ENCODE assay signal across 24 mouse cellular contexts in genomic region chr7:112205513-112205912, GRCm38 (mm10). TPM values are rescaled to one million over a fixed set of nuclear protein-coding genes. Genes with fewer than 3 reads are reported as not detected.
DNase-seq lines count a peak whose midpoint lies in the region; ATAC-seq and TF ChIP-seq lines count a peak whose summit lies in the region.
"Had no signal": no experiment of that assay in that cellular context is flagged by ENCODE, and none has a peak within 500 bp of the region (broad histone marks: within the 10 kb centered on the region; RNA-seq: fewer than 3 reads in every experiment).

No protein-coding gene starts in this region.

- no peak overlapping the region for H3K4me2 ChIP-seq in heart, embryonic 13.5 days
- H3K4me2 ChIP-seq in liver, embryonic 12.5 days, result no peak overlapping the region
- H3K4me2 ChIP-seq: hindbrain, embryonic 14.5 days; lung, embryonic 14.5 days; midbrain, embryonic 12.5 days had no signal

- no peak for TF ChIP-seq POLR2A in cerebellum, adult 2 months (IDR thresholded peaks at IDR 0.05; ENCODE audit: borderline replicate concordance, insufficient read depth, low read length)

- no peak for TF ChIP-seq CTCF in cerebellum, adult 2 months (IDR thresholded peaks at IDR 0.05; ENCODE audit: borderline replicate concordance, insufficient read depth, low read depth, low read length)
- TF ChIP-seq CTCF in left cerebral cortex, adult 2 months (IDR thresholded peaks at IDR 0.05), result no peak

- no peak for DNase-seq in cerebellum, adult 2 months
- no peak for DNase-seq in heart, postnatal 10 days
- DNase-seq in left cerebral cortex, adult 2 months (ENCODE audit: extremely low spot score in 1 of 2, low spot score in 2 of 2), result no peak
- DNase-seq in left cerebral cortex, adult 11 months (ENCODE audit: low spot score), result no peak
- DNase-seq in thymus, postnatal 25 days, result peak; percentile 33
- DNase-seq: adrenal gland, adult 8-10 months; cerebellum, adult 9-10 months; gastrocnemius, postnatal 14 days; heart, postnatal 36 days; kidney, adult 8-10 months; kidney, postnatal 14 days; layer of hippocampus, postnatal 36 days; lung, embryonic 14.5 days; right cerebral cortex, postnatal 25 days had no signal

- H3K4me3 ChIP-seq in cerebellum, adult 2 months (replicated peaks; ENCODE audit: insufficient read depth, low read depth, low read length), result no peak overlapping the region
- H3K4me3 ChIP-seq in heart, embryonic 13.5 days, result no peak overlapping the region
- no peak overlapping the region for H3K4me3 ChIP-seq in left cerebral cortex, adult 2 months
- no peak overlapping the region for H3K4me3 ChIP-seq in liver, embryonic 12.5 days
- H3K4me3 ChIP-seq: midbrain, embryonic 12.5 days had no signal

- no peak overlapping the region for H3K9ac ChIP-seq in heart, embryonic 13.5 days
- H3K9ac ChIP-seq in liver, embryonic 12.5 days, result no peak overlapping the region
- H3K9ac ChIP-seq: hindbrain, embryonic 14.5 days; liver, embryonic 14.5 days; lung, embryonic 14.5 days; midbrain, embryonic 12.5 days had no signal

- ATAC-seq in cerebellum, adult (ENCODE audit: insufficient number of reproducible peaks, low FRiP score, low TSS enrichment), result no peak
- ATAC-seq in heart, embryonic 13.5 days (ENCODE audit: extremely low read depth, insufficient number of reproducible peaks, low FRiP score, low TSS enrichment), result no peak
- no peak for ATAC-seq in liver, embryonic 12.5 days
- ATAC-seq: activated CD4-positive, CD25-positive, alpha-beta regulatory T cell, adult 4 months; forebrain, embryonic 14.5 days; inflammation-experienced regulatory T-cells, adult 6 months had no signal

- H3K27me3 ChIP-seq in cerebellum, adult 2 months (ENCODE audit: control insufficient read depth, insufficient read depth, low read length), result no peaks in the 10 kb centered on the region
- H3K27me3 ChIP-seq in heart, embryonic 13.5 days (replicated peaks), result no peaks in the 10 kb centered on the region
- H3K27me3 ChIP-seq in liver, embryonic 12.5 days (replicated peaks), result no peaks in the 10 kb centered on the region

- intact Hi-C loops in heart, postnatal 10 days (cut with DNase I), result no loop called here
- intact Hi-C loops in left cerebral cortex, adult 2 months (cut with DNase I), result no loop called here

- no peaks in the 10 kb centered on the region for H3K9me3 ChIP-seq in heart, embryonic 13.5 days
- no peaks in the 10 kb centered on the region for H3K9me3 ChIP-seq in liver, embryonic 12.5 days (replicated peaks)
- H3K9me3 ChIP-seq: midbrain, embryonic 12.5 days had no signal

- WGBS in cerebellum, adult 2 months, result 87% methylated on average over 6 of the region's 6 CpGs
- WGBS in heart, embryonic 13.5 days, result 86% methylated on average over 6 of the region's 6 CpGs
- 70% methylated on average over 6 of the region's 6 CpGs for WGBS in liver, embryonic 12.5 days (ENCODE audit: insufficient replicate concordance)

- H3K4me1 ChIP-seq in cerebellum, adult 2 months (ENCODE audit: control insufficient read depth, insufficient read depth, low read length), result peaks cover 48% of the 10 kb centered on the region
- peaks cover 62% of the 10 kb centered on the region for H3K4me1 ChIP-seq in heart, embryonic 13.5 days
- H3K4me1 ChIP-seq in liver, embryonic 12.5 days, result peaks cover 10% of the 10 kb centered on the region; the same call in 1 of the 2 replicates
- H3K4me1 ChIP-seq: midbrain, embryonic 12.5 days had no signal

- H3K27ac ChIP-seq in cerebellum, adult 2 months (ENCODE audit: insufficient read depth, low read length), result peak overlapping the region; percentile 76
- peak overlapping the region; percentile 93 for H3K27ac ChIP-seq in heart, embryonic 13.5 days (replicated peaks)
- H3K27ac ChIP-seq in left cerebral cortex, adult 2 months, result peak overlapping the region; percentile 91
- no peak overlapping the region for H3K27ac ChIP-seq in liver, embryonic 12.5 days
- H3K27ac ChIP-seq: hindbrain, embryonic 14.5 days; liver, embryonic 14.5 days; midbrain, embryonic 12.5 days had no signal

- no peaks in the 10 kb centered on the region for H3K36me3 ChIP-seq in heart, embryonic 13.5 days
- H3K36me3 ChIP-seq in liver, embryonic 12.5 days, result no peaks in the 10 kb centered on the region
- H3K36me3 ChIP-seq: midbrain, embryonic 12.5 days had no signal

RNA-seq across cellular contexts. Expression of gene Mical2, which starts 20.1 kb away (rescaled TPM):
- 173 and 203 TPM in 2 replicates for polyA plus RNA-seq in cerebellum, adult 2 months (2012; rRNA removed)
- 105 and 109 TPM in 2 replicates for polyA plus RNA-seq in heart, embryonic 13.5 days (2015; fragmentation: Nextera tagmentation; extraction: Ambion mirVana)
- 100 to 1,000 TPM; 177 to 185 TPM for total RNA-seq in heart, postnatal 10 days (2021)
- 100 to 1,000 TPM; 652 to 703 TPM for total RNA-seq in left cerebral cortex, adult 2 months (2021)
- polyA plus RNA-seq in liver, embryonic 12.5 days (2016; fragmentation: Nextera tagmentation; extraction: Ambion mirVana), result 3.4 and 4.1 TPM in 2 replicates

RNA-seq across cellular contexts. Expression of gene Dkk3, which starts 46.7 kb away (rescaled TPM):
- polyA plus RNA-seq in cerebellum, adult 2 months (2012; rRNA removed), result 17.1 and 20.4 TPM in 2 replicates
- polyA plus RNA-seq in heart, embryonic 13.5 days (2015; fragmentation: Nextera tagmentation; extraction: Ambion mirVana), result 74.7 and 91.0 TPM in 2 replicates
- 10 to 100 TPM; 44.1 to 77.0 TPM for total RNA-seq in heart, postnatal 10 days (2021)
- 100 to 1,000 TPM; 164 to 198 TPM for total RNA-seq in left cerebral cortex, adult 2 months (2021)
- 7.3 and 7.5 TPM in 2 replicates for polyA plus RNA-seq in liver, embryonic 12.5 days (2016; fragmentation: Nextera tagmentation; extraction: Ambion mirVana)
- total RNA-seq: neutrophil, adult 5-6 weeks had no signal

Comparison
In these comparisons a context has a peak if more than half of its experiments do, and no peak if none do; other contexts are left out.
1. RNA of gene Mical2, which starts 20.1 kb away (polyA plus RNA-seq): 173 to 203 TPM in cerebellum, adult 2 months and 105 to 109 TPM in heart, embryonic 13.5 days; 3.4 to 4.1 TPM in liver, embryonic 12.5 days; every median in the first group is over 10 times any median in the second.